Mouse (Mus musculus) MEL-GATA-1-ER (cell line): Measurements from ENCODE around the gene Asz1.

Source experiments
- DNase-seq: peaks from one replicate; pipeline ENCODE4 v3.0.0-alpha.2; 2012; ENCODE audit warnings: low read depth; ENCODE audit errors: extremely low read depth

Gene Asz1

DNA sequence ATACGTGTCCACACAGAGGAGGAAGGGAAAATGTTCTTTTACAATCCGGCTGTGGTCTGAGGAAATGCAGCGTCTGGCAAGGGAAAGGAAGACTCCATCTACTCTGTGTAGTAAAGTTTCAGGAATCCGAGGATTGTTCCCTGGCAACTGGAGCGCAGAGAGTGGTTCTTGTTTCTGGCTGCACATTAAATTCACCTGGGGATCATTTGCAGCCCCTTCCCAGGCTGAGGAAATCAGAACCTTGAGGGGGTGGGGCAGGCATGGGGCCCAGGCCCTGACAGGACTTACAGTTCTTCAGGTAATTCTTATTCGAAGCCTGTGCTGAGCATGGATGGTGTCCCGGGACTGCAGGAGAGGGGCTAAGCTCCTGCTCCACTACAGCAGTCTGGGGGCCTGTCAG, 95.5 kb downstream of the Asz1 start:
- DNase-seq: no peak

DNA sequence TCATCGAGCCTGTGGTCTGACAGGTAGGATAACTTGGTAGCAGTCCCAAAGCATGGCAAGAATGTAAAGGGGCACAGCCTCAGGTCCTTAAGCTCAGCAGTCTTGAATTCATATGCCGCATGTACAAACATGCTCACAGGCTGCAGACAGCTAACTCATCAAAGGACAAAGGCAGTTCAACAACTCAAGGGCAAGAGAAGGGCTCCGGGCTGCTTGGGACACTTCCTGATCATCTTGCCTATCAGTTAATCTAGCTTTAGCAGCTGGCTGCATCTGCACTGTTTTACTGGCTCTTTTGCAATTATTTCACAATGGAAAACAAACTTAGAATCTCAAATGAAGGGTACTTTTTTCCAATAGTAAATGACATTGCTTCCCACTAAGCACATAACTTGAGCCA, 101.5 kb downstream of the Asz1 start:
- DNase-seq: no peak

DNA sequence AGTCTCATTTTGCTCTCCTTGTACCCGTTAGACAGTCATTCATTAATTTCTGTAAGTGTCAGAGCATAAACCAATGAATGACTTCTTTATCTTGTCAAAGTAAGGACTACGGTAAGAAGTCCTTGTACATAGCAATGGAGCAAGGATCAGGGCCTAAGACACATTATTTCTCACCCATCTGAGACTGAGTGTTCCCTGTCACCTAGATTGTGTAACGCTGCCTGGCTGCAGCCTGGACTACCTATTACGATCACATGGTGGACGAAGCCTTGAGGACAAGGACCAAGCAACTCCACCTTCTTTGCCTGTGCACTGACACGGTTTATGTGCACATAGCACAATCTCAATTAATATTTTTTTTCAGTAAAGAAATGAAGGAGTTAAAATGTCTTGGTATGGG, 106.8 kb downstream of the Asz1 start:
- no peak for DNase-seq
